Mouse (Mus musculus) limb, embryonic 13.5 days (tissue): Measurements from ENCODE around the gene Pkd1. TPM values are rescaled to one million over a fixed set of nuclear protein-coding genes. Genes with fewer than 3 reads are reported as not detected.

ENCODE experiments used
- ATAC-seq: fragments of 200-750 bp; cut with Nextera tagmentation; 2 replicates; pipeline ENCODE4 v1.8.0; 2017; ENCODE audit warnings: low read depth, moderate number of reproducible peaks, moderate TSS enrichment; ENCODE audit not compliant: low FRiP score
- H3K27ac ChIP-seq: fragments of 300-500 bp; sonication (generic); 2 replicates; pipeline ENCODE4 v1.5.1; 2015; ENCODE audit warnings: inconsistent platforms, mild to moderate bottlenecking, moderate library complexity
- H3K27me3 ChIP-seq: fragments of 300-500 bp; sonication (generic); 2 replicates; pipeline ENCODE4 v1.6.1; 2015; ENCODE audit warnings: mild to moderate bottlenecking, inconsistent platforms
- H3K36me3 ChIP-seq: fragments of 300-500 bp; sonication (generic); 2 replicates; pipeline ENCODE4 v1.6.1; 2015; ENCODE audit warnings: inconsistent platforms, mild to moderate bottlenecking, moderate library complexity
- H3K4me1 ChIP-seq: fragments of 300-500 bp; sonication (generic); 2 replicates; pipeline ENCODE4 v1.6.1; 2015; ENCODE audit warnings: inconsistent platforms
- H3K4me2 ChIP-seq: fragments of 300-500 bp; sonication (generic); replicated peaks from 2 replicates; pipeline ENCODE4 v1.6.1; 2015; ENCODE audit warnings: inconsistent platforms, mild to moderate bottlenecking, moderate library complexity
- H3K4me3 ChIP-seq: fragments of 300-500 bp; sonication (generic); 2 replicates; pipeline ENCODE4 v1.5.1; 2015; ENCODE audit warnings: moderate library complexity, mild to moderate bottlenecking, inconsistent platforms
- H3K9ac ChIP-seq: fragments of 300-500 bp; sonication (generic); 2 replicates; pipeline ENCODE4 v1.6.1; 2015; ENCODE audit warnings: mild to moderate bottlenecking, inconsistent platforms
- H3K9me3 ChIP-seq: fragments of 300-500 bp; sonication (generic); 2 replicates; pipeline ENCODE4 v1.6.1; 2016; ENCODE audit warnings: inconsistent platforms
- WGBS: fragments of 180-500 bp; shearing (Covaris S2); methylation state at CpG from one replicate; pipeline ENCODE4 v1.1.7; 2015; 5-methylcytosine and 5-hydroxymethylcytosine counted together
- polyA plus RNA-seq: library from polyadenylated mRNA; unstranded; fragments of >200 nt; fragmentation: Nextera tagmentation; extraction: Ambion mirVana; gene quantifications from 2 replicates; pipeline ENCODE4 v1.2.1, GENCODE M21; 2015

Gene Pkd1
- polyA plus RNA-seq, 1 experiment from 2014 or later: 36.6 TPM

GRCm38 (mm10) chr17:24524734-24525133, 24.9 kb upstream of the Pkd1 start:
- no peak for ATAC-seq
- Histone ChIP-seq H3K9me3 (no peaks in the 10 kb centered on the region), H3K27ac (peak overlapping the region; percentile 17; the same call in 1 of the 2 replicates), H3K4me1 (peaks cover 34% of the 10 kb centered on the region), H3K27me3 (no peaks in the 10 kb centered on the region), H3K4me3 (no peak overlapping the region), H3K9ac (peak overlapping the region; percentile 90), H3K4me2 (no peak overlapping the region), H3K36me3 (peaks cover 37% of the 10 kb centered on the region)
- 83% methylated on average over 2 of the region's 2 CpGs for WGBS

- no peaks in the 10 kb centered on the region for H3K27me3 ChIP-seq
- WGBS: under 1% methylated on average over 19 of the region's 19 CpGs
- peak overlapping the region; percentile 88 for H3K4me3 ChIP-seq
- H3K9ac ChIP-seq: peak overlapping the region; percentile 90
- H3K36me3 ChIP-seq: peaks cover 33% of the 10 kb centered on the region
- H3K4me1 ChIP-seq: peaks cover 60% of the 10 kb centered on the region
- ATAC-seq: no peak; the same call in 1 of the 2 replicates
- no peaks in the 10 kb centered on the region for H3K9me3 ChIP-seq
- peak overlapping the region; percentile 67 for H3K27ac ChIP-seq
- peak overlapping the region; percentile 75 for H3K4me2 ChIP-seq
These were observed 22.3 kb upstream of the Pkd1 start for GRCm38 (mm10) chr17:24527315-24527714.

- H3K4me2 ChIP-seq: peak within 1 kb of the TSS; percentile 79
- H3K4me1 ChIP-seq: peaks cover 66% of the 10 kb centered on the region
- peak within 1 kb of the TSS; percentile 90 for H3K9ac ChIP-seq
- peak within 1 kb of the TSS; percentile 88 for H3K4me3 ChIP-seq
- H3K27me3 ChIP-seq: no peaks in the 10 kb centered on the region
- no peaks in the 10 kb centered on the region for H3K9me3 ChIP-seq
- peak; percentile 98 for ATAC-seq
- under 1% methylated on average over 40 of the region's 40 CpGs for WGBS
- peaks cover 29% of the 10 kb centered on the region for H3K36me3 ChIP-seq
- H3K27ac ChIP-seq: peak within 1 kb of the TSS; percentile 79
These were observed 21.7 kb upstream of the Pkd1 start, which contains the start of gene Traf7 for GRCm38 (mm10) chr17:24527723-24528559. TSS of gene Traf7 (minus strand) at chr17:24527938.

- peaks cover 24% of the 10 kb centered on the region for H3K36me3 ChIP-seq
- H3K9ac ChIP-seq: peak overlapping the region; percentile 80
- no peak for ATAC-seq
- peak overlapping the region; percentile 79 for H3K27ac ChIP-seq
- H3K27me3 ChIP-seq: no peaks in the 10 kb centered on the region
- peak overlapping the region; percentile 79 for H3K4me2 ChIP-seq
- peak overlapping the region; percentile 88 for H3K4me3 ChIP-seq
- WGBS: under 1% methylated on average over 8 of the region's 8 CpGs
- H3K9me3 ChIP-seq: no peaks in the 10 kb centered on the region
- peaks cover 72% of the 10 kb centered on the region for H3K4me1 ChIP-seq
These were observed 21.1 kb upstream of the Pkd1 start for GRCm38 (mm10) chr17:24528560-24528918.

- peaks cover 24% of the 10 kb centered on the region for H3K36me3 ChIP-seq
- peak overlapping the region; percentile 80 for H3K9ac ChIP-seq
- H3K27me3 ChIP-seq: no peaks in the 10 kb centered on the region
- H3K4me1 ChIP-seq: peaks cover 74% of the 10 kb centered on the region
- peak overlapping the region; percentile 79 for H3K27ac ChIP-seq
- peak overlapping the region; percentile 88 for H3K4me3 ChIP-seq
- H3K4me2 ChIP-seq: peak overlapping the region; percentile 79
- no peaks in the 10 kb centered on the region for H3K9me3 ChIP-seq
- WGBS: under 1% methylated on average over 4 of the region's 4 CpGs
- ATAC-seq: no peak
These were observed 20.6 kb upstream of the Pkd1 start for GRCm38 (mm10) chr17:24529007-24529451.

- Histone ChIP-seq H3K9ac (peak overlapping the region; percentile 80), H3K4me3 (peak overlapping the region; percentile 88), H3K9me3 (no peaks in the 10 kb centered on the region), H3K36me3 (peaks cover 24% of the 10 kb centered on the region), H3K4me2 (peak overlapping the region; percentile 79), H3K4me1 (peaks cover 71% of the 10 kb centered on the region), H3K27me3 (no peaks in the 10 kb centered on the region), H3K27ac (peak overlapping the region; percentile 79)
- ATAC-seq: no peak
- WGBS: 28% methylated on average over 5 of the region's 5 CpGs
These were observed 19.8 kb upstream of the Pkd1 start for GRCm38 (mm10) chr17:24529883-24530282.

GRCm38 (mm10) chr17:24530361-24531050, 19.1 kb upstream of the Pkd1 start:
- H3K27me3 ChIP-seq: no peaks in the 10 kb centered on the region
- peak overlapping the region; percentile 79 for H3K4me2 ChIP-seq
- ATAC-seq: no peak
- peaks cover 65% of the 10 kb centered on the region for H3K4me1 ChIP-seq
- peaks cover 20% of the 10 kb centered on the region for H3K36me3 ChIP-seq
- no peak overlapping the region for H3K27ac ChIP-seq
- H3K4me3 ChIP-seq: peak overlapping the region; percentile 88
- WGBS: 31% methylated on average over 8 of the region's 8 CpGs
- H3K9me3 ChIP-seq: no peaks in the 10 kb centered on the region
- peak overlapping the region; percentile 80 for H3K9ac ChIP-seq

- peaks cover 61% of the 10 kb centered on the region for H3K4me1 ChIP-seq
- H3K4me3 ChIP-seq: no peak overlapping the region
- no peak overlapping the region for H3K27ac ChIP-seq
- H3K36me3 ChIP-seq: peaks cover 20% of the 10 kb centered on the region
- H3K4me2 ChIP-seq: peak overlapping the region; percentile 79
- H3K9me3 ChIP-seq: no peaks in the 10 kb centered on the region
- no peaks in the 10 kb centered on the region for H3K27me3 ChIP-seq
- 48% methylated on average over 3 of the region's 3 CpGs for WGBS
- ATAC-seq: no peak
- H3K9ac ChIP-seq: peak overlapping the region; percentile 80; the same call in 1 of the 2 replicates
These were observed 18.6 kb upstream of the Pkd1 start for GRCm38 (mm10) chr17:24531064-24531463.

GRCm38 (mm10) chr17:24532045-24532444, 17.6 kb upstream of the Pkd1 start:
- Histone ChIP-seq H3K27ac (no peak overlapping the region), H3K36me3 (peaks cover 20% of the 10 kb centered on the region), H3K4me3 (no peak overlapping the region), H3K9ac (peak overlapping the region; percentile 67; the same call in 1 of the 2 replicates), H3K27me3 (no peaks in the 10 kb centered on the region), H3K4me1 (peaks cover 57% of the 10 kb centered on the region), H3K4me2 (no peak overlapping the region), H3K9me3 (no peaks in the 10 kb centered on the region)
- ATAC-seq: no peak
- WGBS: 70% methylated on average over 7 of the region's 7 CpGs

GRCm38 (mm10) chr17:24533099-24533992, 16.3 kb upstream of the Pkd1 start:
- ATAC-seq: peak; percentile 57
- H3K4me3 ChIP-seq: peak overlapping the region; percentile 43
- H3K27me3 ChIP-seq: no peaks in the 10 kb centered on the region
- peaks cover 68% of the 10 kb centered on the region for H3K4me1 ChIP-seq
- no peak overlapping the region for H3K27ac ChIP-seq
- peaks cover 20% of the 10 kb centered on the region for H3K36me3 ChIP-seq
- WGBS: 8% methylated on average over 53 of the region's 53 CpGs
- H3K9me3 ChIP-seq: no peaks in the 10 kb centered on the region
- peak overlapping the region; percentile 67 for H3K9ac ChIP-seq
- peak overlapping the region; percentile 74 for H3K4me2 ChIP-seq

- no peak within 1 kb of the TSS for H3K27ac ChIP-seq
These were observed 15.4 kb upstream of the Pkd1 start, which contains the start of gene Rab26 for GRCm38 (mm10) chr17:24534160-24534718. TSS of gene Rab26 (minus strand) at chr17:24534210.

More at GRCm38 (mm10) chr17:24534160-24534718, 15.4 kb upstream of the Pkd1 start, which contains the start of gene Rab26:
- WGBS: 93% methylated on average over 8 of the region's 8 CpGs
- Histone ChIP-seq H3K27me3 (no peaks in the 10 kb centered on the region), H3K9me3 (no peaks in the 10 kb centered on the region), H3K36me3 (peaks cover 18% of the 10 kb centered on the region), H3K4me3 (peak within 1 kb of the TSS; percentile 43), H3K9ac (peak within 1 kb of the TSS; percentile 67), H3K4me1 (peaks cover 63% of the 10 kb centered on the region), H3K4me2 (peak within 1 kb of the TSS; percentile 74)
- ATAC-seq: no peak
